Mouse (Mus musculus) lung, embryonic 16.5 days (tissue): ENCODE results near the gene Atcay. TPM values are rescaled to one million over a fixed set of nuclear protein-coding genes. Genes with fewer than 3 reads are reported as not detected.
"Not testable (repeated sequence)": the region's sequence is repeated elsewhere in the genome, so short reads cannot be mapped to it uniquely, and the experiment has no call there.

Source experiments
- ATAC-seq: fragments of 200-750 bp; cut with Nextera tagmentation; 2 replicates; pipeline ENCODE4 v1.8.0; 2017; ENCODE audit warnings: low read depth, mild to moderate bottlenecking, moderate library complexity
- H3K27ac ChIP-seq: fragments of 300-500 bp; sonication (generic); 2 replicates; pipeline ENCODE4 v1.5.1; 2014; ENCODE audit warnings: mild to moderate bottlenecking, control low read depth, low read length
- H3K27me3 ChIP-seq: fragments of 300-500 bp; sonication (generic); 2 replicates; pipeline ENCODE4 v1.6.1; 2014; ENCODE audit warnings: low read depth, low read length, mixed read lengths; ENCODE audit not compliant: control insufficient read depth, insufficient read depth
- H3K36me3 ChIP-seq: fragments of 300-500 bp; sonication (generic); 2 replicates; pipeline ENCODE4 v1.6.1; 2014; ENCODE audit warnings: low read length; ENCODE audit not compliant: control insufficient read depth, insufficient read depth
- H3K4me1 ChIP-seq: fragments of 300-500 bp; sonication (generic); replicated peaks from 2 replicates; pipeline ENCODE4 v1.6.1; 2014; ENCODE audit warnings: low read length, mixed read lengths; ENCODE audit not compliant: control insufficient read depth, insufficient read depth
- H3K4me2 ChIP-seq: fragments of 300-500 bp; sonication (generic); 2 replicates; pipeline ENCODE4 v1.6.1; 2014; ENCODE audit warnings: low read depth, low read length, control low read depth
- H3K4me3 ChIP-seq: fragments of 300-500 bp; sonication (generic); 2 replicates; pipeline ENCODE4 v1.5.1; 2014; ENCODE audit warnings: mild to moderate bottlenecking, low read length, control low read depth
- H3K9ac ChIP-seq: fragments of 300-500 bp; sonication (generic); 2 replicates; pipeline ENCODE4 v1.6.1; 2014; ENCODE audit warnings: low read length, control low read depth
- H3K9me3 ChIP-seq: fragments of 300-500 bp; sonication (generic); 2 replicates; pipeline ENCODE4 v1.6.1; 2016; ENCODE audit warnings: low read length; ENCODE audit not compliant: control insufficient read depth
- WGBS: fragments of 180-500 bp; shearing (Covaris S2); extraction: QIAGEN DNeasy Blood & Tissue Kit; methylation state at CpG from one replicate; pipeline ENCODE4 v1.1.7; 2014; 5-methylcytosine and 5-hydroxymethylcytosine counted together
- polyA plus RNA-seq: library from polyadenylated mRNA; unstranded; fragments of >200 nt; fragmentation: Nextera tagmentation; extraction: Ambion mirVana; gene quantifications from 2 replicates; pipeline ENCODE4 v1.2.1, GENCODE M21; 2015

Atcay gene
- polyA plus RNA-seq, 1 experiment from 2014 or later, result 0.36 TPM

- Histone ChIP-seq H3K27ac (no peak overlapping the region), H3K27me3 (peaks cover 18% of the 10 kb centered on the region), H3K36me3 (peaks cover 23% of the 10 kb centered on the region), H3K9ac (no peak overlapping the region), H3K4me1 (peaks cover 29% of the 10 kb centered on the region), H3K9me3 (no peaks in the 10 kb centered on the region), H3K4me2 (no peak overlapping the region), H3K4me3 (no peak overlapping the region)
- ATAC-seq, result no peak
- 72% methylated on average over 26 of the region's 26 CpGs for WGBS
Observed at GRCm38 (mm10) chr10:81189821-81190220, 40.8 kb downstream of the Atcay start.

DNA sequence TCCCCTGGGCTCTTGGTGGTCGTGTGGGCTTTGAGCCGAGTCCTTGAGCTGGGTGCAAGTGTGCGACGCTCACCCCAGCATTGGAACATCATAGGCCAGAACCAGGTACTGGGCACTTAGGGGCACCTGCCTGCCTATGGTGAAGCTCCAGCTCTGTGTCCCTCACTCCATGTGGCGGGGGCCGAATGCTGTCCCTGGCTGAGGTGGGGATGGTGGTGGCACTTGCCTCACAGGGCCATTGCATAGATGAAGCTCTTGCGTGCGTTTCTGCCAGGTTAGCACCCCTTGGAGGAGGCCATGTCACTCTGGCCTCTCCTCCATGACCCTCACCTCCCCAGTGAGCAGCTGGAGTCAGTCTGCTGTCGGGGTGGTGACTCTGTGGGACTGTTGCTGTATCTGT is 43.5 kb downstream of the Atcay start:
- H3K9ac ChIP-seq, result no peak overlapping the region; the same call in 1 of the 2 replicates
- ATAC-seq, result no peak
- peaks cover 28% of the 10 kb centered on the region for H3K36me3 ChIP-seq
- no peak overlapping the region for H3K4me3 ChIP-seq
- 92% methylated on average over 9 of the region's 9 CpGs for WGBS
- peaks cover 36% of the 10 kb centered on the region for H3K4me1 ChIP-seq
- H3K27me3 ChIP-seq, result no peaks in the 10 kb centered on the region
- no peak overlapping the region for H3K4me2 ChIP-seq
- no peak overlapping the region for H3K27ac ChIP-seq
- no peaks in the 10 kb centered on the region for H3K9me3 ChIP-seq

GRCm38 (mm10) chr10:81184765-81185164 is 45.9 kb downstream of the Atcay start:
- H3K4me2 ChIP-seq, result peak overlapping the region; percentile 25; the same call in 1 of the 2 replicates
- 13% methylated on average over 4 of the region's 4 CpGs for WGBS
- peaks cover 25% of the 10 kb centered on the region for H3K4me1 ChIP-seq
- peak overlapping the region; percentile 93 for H3K27ac ChIP-seq
- H3K27me3 ChIP-seq, result no peaks in the 10 kb centered on the region
- H3K9ac ChIP-seq, result no peak overlapping the region; the same call in 1 of the 2 replicates
- no peaks in the 10 kb centered on the region for H3K9me3 ChIP-seq
- ATAC-seq, result peak; percentile 38
- H3K36me3 ChIP-seq, result peaks cover 43% of the 10 kb centered on the region
- no peak overlapping the region for H3K4me3 ChIP-seq

GRCm38 (mm10) chr10:81183805-81184204 is 46.8 kb downstream of the Atcay start, which contains the start of gene 4930442H23Rik:
4930442H23Rik (minus strand) TSS chr10:81183849.
- no peak for ATAC-seq
- Histone ChIP-seq H3K4me3 (peak within 1 kb of the TSS; percentile 69), H3K4me1 (peaks cover 25% of the 10 kb centered on the region), H3K4me2 (peak within 1 kb of the TSS; percentile 60), H3K36me3 (peaks cover 53% of the 10 kb centered on the region), H3K27ac (peak within 1 kb of the TSS; percentile 93), H3K9ac (peak within 1 kb of the TSS; percentile 78), H3K9me3 (no peaks in the 10 kb centered on the region), H3K27me3 (no peaks in the 10 kb centered on the region)
- WGBS, result 61% methylated on average over 5 of the region's 5 CpGs

GRCm38 (mm10) chr10:81182336-81183333 is 48.0 kb downstream of the Atcay start, which contains the start of gene Dapk3:
Dapk3 (plus strand) TSS chr10:81183005.
- peak; percentile 94 for ATAC-seq
- peak within 1 kb of the TSS; percentile 60 for H3K4me2 ChIP-seq
- H3K4me1 ChIP-seq, result peaks cover 37% of the 10 kb centered on the region
- H3K36me3 ChIP-seq, result peaks cover 59% of the 10 kb centered on the region
- H3K27ac ChIP-seq, result peak within 1 kb of the TSS; percentile 93
- peak within 1 kb of the TSS; percentile 69 for H3K4me3 ChIP-seq
- peak within 1 kb of the TSS; percentile 78 for H3K9ac ChIP-seq
- 4% methylated on average over 53 of the region's 53 CpGs for WGBS
- H3K27me3 ChIP-seq, result no peaks in the 10 kb centered on the region
- H3K9me3 ChIP-seq, result no peaks in the 10 kb centered on the region

DNA sequence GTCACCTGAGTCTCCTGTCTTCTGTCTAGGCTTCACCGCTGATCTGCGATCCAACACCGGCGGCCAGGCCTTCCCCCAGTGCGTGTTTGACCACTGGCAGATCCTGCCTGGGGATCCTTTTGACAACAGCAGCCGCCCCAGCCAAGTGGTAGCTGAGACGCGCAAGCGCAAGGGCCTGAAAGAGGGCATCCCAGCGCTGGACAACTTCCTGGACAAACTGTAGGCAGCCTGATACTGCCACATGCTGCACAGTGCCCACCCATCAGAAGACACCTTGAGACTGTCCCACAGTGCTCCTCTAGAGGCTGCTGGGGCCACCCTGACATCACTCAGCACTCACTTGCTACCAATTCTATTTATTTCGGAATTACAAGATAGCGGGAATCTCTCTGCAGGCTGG is 48.8 kb downstream of the Atcay start:
- peaks cover 59% of the 10 kb centered on the region for H3K36me3 ChIP-seq
- H3K4me3 ChIP-seq, H3K27me3 ChIP-seq, H3K9me3 ChIP-seq, H3K27ac ChIP-seq, H3K4me2 ChIP-seq, ATAC-seq, H3K9ac ChIP-seq: not testable (repeated sequence)
- H3K4me1 ChIP-seq, result peaks cover 38% of the 10 kb centered on the region
- 67% methylated on average over 12 of the region's 12 CpGs for WGBS

DNA sequence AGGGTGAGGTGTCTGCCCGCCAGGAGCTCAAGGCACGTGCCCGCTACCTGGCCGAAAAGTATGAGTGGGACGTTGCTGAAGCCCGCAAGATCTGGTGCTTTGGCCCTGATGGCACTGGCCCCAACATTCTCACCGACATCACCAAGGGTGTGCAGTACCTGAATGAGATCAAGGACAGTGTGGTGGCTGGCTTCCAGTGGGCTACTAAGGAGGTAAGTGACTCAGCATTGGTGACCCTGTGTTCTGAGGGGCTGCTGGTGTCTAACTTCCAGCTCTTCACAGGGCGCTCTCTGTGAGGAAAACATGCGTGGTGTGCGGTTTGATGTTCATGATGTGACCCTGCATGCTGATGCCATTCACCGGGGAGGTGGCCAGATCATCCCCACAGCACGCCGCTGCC is 49.7 kb downstream of the Atcay start:
- H3K4me2 ChIP-seq, result no peak overlapping the region
- no peak overlapping the region for H3K4me3 ChIP-seq
- H3K27ac ChIP-seq, result no peak overlapping the region
- peaks cover 56% of the 10 kb centered on the region for H3K36me3 ChIP-seq
- no peak overlapping the region for H3K9ac ChIP-seq
- WGBS, result 90% methylated on average over 13 of the region's 13 CpGs
- peaks cover 39% of the 10 kb centered on the region for H3K4me1 ChIP-seq
- H3K9me3 ChIP-seq, result no peaks in the 10 kb centered on the region
- ATAC-seq, result no peak
- no peaks in the 10 kb centered on the region for H3K27me3 ChIP-seq

- Histone ChIP-seq H3K27ac (no peak overlapping the region), H3K27me3 (no peaks in the 10 kb centered on the region), H3K4me2 (no peak overlapping the region), H3K4me3 (no peak overlapping the region), H3K36me3 (peaks cover 51% of the 10 kb centered on the region), H3K4me1 (peaks cover 41% of the 10 kb centered on the region), H3K9me3 (no peaks in the 10 kb centered on the region), H3K9ac (no peak overlapping the region)
- WGBS, result 84% methylated on average over 32 of the region's 32 CpGs
- ATAC-seq, result no peak
Observed at GRCm38 (mm10) chr10:81179451-81180342, 50.9 kb downstream of the Atcay start.

GRCm38 (mm10) chr10:81178927-81179326 is 51.7 kb downstream of the Atcay start:
- Histone ChIP-seq H3K4me1 (peaks cover 38% of the 10 kb centered on the region), H3K27me3 (no peaks in the 10 kb centered on the region), H3K36me3 (peaks cover 50% of the 10 kb centered on the region), H3K4me3 (no peak overlapping the region), H3K9me3 (no peaks in the 10 kb centered on the region), H3K27ac (no peak overlapping the region), H3K4me2 (no peak overlapping the region), H3K9ac (no peak overlapping the region)
- ATAC-seq, result no peak
- 87% methylated on average over 11 of the region's 11 CpGs for WGBS
